Mouse (Mus musculus) left cerebral cortex, postnatal 4 days (tissue): ENCODE measurements around the gene Tcap. TPM values are rescaled to one million over a fixed set of nuclear protein-coding genes. Genes with fewer than 3 reads are reported as not detected.

Experiments
- DNase-seq: peaks from one replicate; pipeline ENCODE4 v3.0.0-alpha.2; 2022
- intact Hi-C: fragments of 180-260 bp; cut with DNase I; formaldehyde crosslinking; loops from one replicate; pipeline ENCODE4 v1.15.1; 2025
- total RNA-seq, 2 experiments: library from RNA; stranded (reverse); gene quantifications; 2 replicates each; pipeline ENCODE4 v1.2.3; 2021

Gene Tcap
- total RNA-seq, 2 experiments from 2014 or later: 0.56 to 0.64 TPM

- intact Hi-C loops: no loop called here
- DNase-seq: no peak
Observed at GRCm38 (mm10) chr11:98400816-98401215, 17.2 kb downstream of the Tcap start.

- intact Hi-C loops: no loop called here
- DNase-seq: no peak
Observed at GRCm38 (mm10) chr11:98406621-98407020, 23.0 kb downstream of the Tcap start.

GRCm38 (mm10) chr11:98408872-98409271, 25.3 kb downstream of the Tcap start:
- no peak for DNase-seq
- intact Hi-C loops: no loop called here

GRCm38 (mm10) chr11:98409341-98409822, 25.8 kb downstream of the Tcap start:
- intact Hi-C loops: no loop called here
- no peak for DNase-seq

GRCm38 (mm10) chr11:98412273-98412796, 28.7 kb downstream of the Tcap start, which contains the start of gene Erbb2:
Gene Erbb2, plus strand, starts transcription at chr11:98412470.
- peak; percentile 62 for DNase-seq
- intact Hi-C loops: no loop called here

GRCm38 (mm10) chr11:98412797-98413301, 29.2 kb downstream of the Tcap start:
- peak; percentile 48 for DNase-seq
- intact Hi-C loops: no loop called here

GRCm38 (mm10) chr11:98413731-98414130, 30.1 kb downstream of the Tcap start:
- no peak for DNase-seq
- intact Hi-C loops: no loop called here

- no peak for DNase-seq
- intact Hi-C loops: no loop called here
Observed at GRCm38 (mm10) chr11:98414162-98414561, 30.6 kb downstream of the Tcap start.

GRCm38 (mm10) chr11:98417074-98417473, 33.5 kb downstream of the Tcap start:
- intact Hi-C loops: no loop called here
- DNase-seq: no peak

- no peak for DNase-seq
- intact Hi-C loops: no loop called here
Observed at GRCm38 (mm10) chr11:98418273-98418672, 34.7 kb downstream of the Tcap start.

GRCm38 (mm10) chr11:98418939-98419547, 35.4 kb downstream of the Tcap start:
- no peak for DNase-seq
- intact Hi-C loops: no loop called here

GRCm38 (mm10) chr11:98426592-98426991, 43.0 kb downstream of the Tcap start:
- intact Hi-C loops: no loop called here
- DNase-seq: no peak

- no peak for DNase-seq
- intact Hi-C loops: no loop called here
Observed at GRCm38 (mm10) chr11:98428436-98428835, 44.8 kb downstream of the Tcap start.

GRCm38 (mm10) chr11:98431743-98432502, 48.3 kb downstream of the Tcap start:
- no peak for DNase-seq
- intact Hi-C loops: no loop called here

Other genes with a start within 250 kb of the Tcap start
- gene Fbxl20, start 233.4 kb upstream of the Tcap start, total RNA-seq: 10 to 100 TPM; 24.4 to 27.5 TPM
- gene Med1, start 190.5 kb upstream of the Tcap start, total RNA-seq: 10 to 100 TPM; 52.1 to 52.2 TPM
- 10 to 100 TPM; 38.9 to 39.1 TPM for gene Cdk12, start 180.8 kb upstream of the Tcap start, total RNA-seq
- 100 to 1,000 TPM; 125 to 133 TPM for gene Neurod2, start 54.2 kb upstream of the Tcap start, total RNA-seq
- 10 to 100 TPM; 52.3 to 53.4 TPM for gene Ppp1r1b, start 35.4 kb upstream of the Tcap start, total RNA-seq
- 10 to 100 TPM; 21.3 to 26.0 TPM for gene Stard3, start 25.4 kb upstream of the Tcap start, total RNA-seq
- gene Pnmt, start 2.6 kb downstream of the Tcap start, total RNA-seq: 1 to 10 TPM in 1 of 2 experiments, not detected in 1; 1.0 TPM
- 1 to 10 TPM; 7.6 to 9.2 TPM for gene Pgap3, start 16.7 kb downstream of the Tcap start, total RNA-seq
- 1 to 10 TPM; 3.9 to 4.1 TPM for gene Erbb2, start 28.7 kb downstream of the Tcap start, total RNA-seq
- gene Mien1, start 55.2 kb downstream of the Tcap start, total RNA-seq: 100 to 1,000 TPM; 111 to 118 TPM
- gene Grb7, start 62.6 kb downstream of the Tcap start, total RNA-seq: 1 to 10 TPM; 2.2 to 2.3 TPM
- under 1 TPM; 0.38 to 0.46 TPM for gene Ikzf3, start 162.2 kb downstream of the Tcap start, total RNA-seq
- gene Zpbp2, start 167.3 kb downstream of the Tcap start, total RNA-seq: not detected
- 10 to 100 TPM; 60.7 to 64.9 TPM for gene Ormdl3, start 203.6 kb downstream of the Tcap start, total RNA-seq
- gene Lrrc3c, start 214.5 kb downstream of the Tcap start, total RNA-seq: not detected
- gene Gm12355, start 241.8 kb downstream of the Tcap start, total RNA-seq: 10 to 100 TPM; 24.2 to 26.4 TPM
- not detected for gene Gsdma3, start 242.5 kb downstream of the Tcap start, total RNA-seq